Mouse (Mus musculus) bone marrow, adult 2 months (tissue): Measurements from ENCODE around the gene Mrps26.

Experiments
- CTCF ChIP-seq: fragments of 200-500 bp; IDR thresholded peaks from 2 replicates; pipeline ENCODE4 v1.5.1; 2011; ENCODE audit warnings: low read length, control low read depth; ENCODE audit not compliant: control insufficient read depth, insufficient read depth
- POLR2A ChIP-seq: fragments of 200-500 bp; IDR thresholded peaks from 2 replicates; pipeline ENCODE4 v1.6.1; 2011; ENCODE audit warnings: low read depth, mild to moderate bottlenecking, control low read depth, low read length, borderline replicate concordance; ENCODE audit not compliant: control insufficient read depth

- TF ChIP-seq CTCF (no peak), POLR2A (no peak)
These were observed 22.5 kb downstream of the Mrps26 start for GRCm38 (mm10) chr2:130586016-130586415.
